Mouse (Mus musculus): ENCODE measurements around the gene Erich3. TPM values are rescaled to one million over a fixed set of nuclear protein-coding genes. Genes with fewer than 3 reads are reported as not detected.

Erich3 gene
- polyA plus RNA-seq, 1 experiment from 2014 or later, result 0.69 TPM

DNA sequence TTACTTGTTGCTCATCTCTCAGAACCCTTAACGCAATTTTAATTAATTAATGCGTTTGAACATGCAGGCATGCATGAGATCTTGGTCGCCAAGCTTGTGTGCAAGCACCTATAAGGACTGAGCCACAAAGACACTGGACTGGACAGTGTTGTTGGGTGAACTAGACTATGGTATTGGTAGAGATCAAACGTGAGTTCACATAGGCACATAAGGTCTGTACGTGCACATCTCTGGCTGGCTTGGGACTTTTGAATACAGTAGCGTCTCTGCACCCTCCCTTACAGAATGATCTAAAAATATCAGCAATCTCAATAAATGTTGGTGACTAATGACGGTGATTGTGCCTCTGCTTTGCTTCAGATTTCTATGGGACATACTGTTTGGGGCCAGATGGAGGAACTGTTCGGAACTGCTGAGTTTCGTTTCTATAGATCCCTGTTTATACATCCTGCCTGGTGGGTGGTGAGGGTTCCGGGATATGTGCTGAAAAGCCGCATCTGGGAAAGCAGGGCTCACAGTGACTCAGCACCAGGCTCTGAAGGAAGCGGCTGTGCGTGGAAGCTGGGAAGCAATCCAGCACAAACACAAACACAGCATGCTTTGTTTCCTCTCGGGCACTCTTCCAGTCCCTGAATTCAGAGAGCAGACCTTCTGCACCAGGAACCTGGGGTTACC, 28.4 kb downstream of the Erich3 start:
- Histone ChIP-seq H3K4me2 (replicated peaks; ENCODE audit: low read depth, low read length) (0 out of 2 replicates have a peak overlapping the region, but pooled peaks have one; percentile 22), H3K4me3 (ENCODE audit: low read depth, low read length) (no peak overlapping the region), H3K27ac (ENCODE audit: low read length) (no peak overlapping the region), H3K36me3 (ENCODE audit: insufficient read depth, low read length) (no peaks in the 10 kb centered on the region), H3K4me1 (ENCODE audit: insufficient read depth, low read depth, low read length) (peaks cover 2% of the 10 kb centered on the region; the same call in 1 of the 2 replicates), H3K9me3 (ENCODE audit: low read length) (no peaks in the 10 kb centered on the region), H3K9ac (replicated peaks; ENCODE audit: low read depth) (no peak overlapping the region), H3K27me3 (replicated peaks; ENCODE audit: insufficient read depth, low read length) (no peaks in the 10 kb centered on the region)
- no peak for TF ChIP-seq CTCF (IDR thresholded peaks at IDR 0.05)
- peak; percentile 74 for TF ChIP-seq EP300 (IDR thresholded peaks at IDR 0.05)
- WGBS, result 36% methylated on average over 14 of the region's 14 CpGs
- peak; percentile 93 for ATAC-seq
- peak; percentile 75 for DNase-seq (ENCODE audit: low spot score)

DNA sequence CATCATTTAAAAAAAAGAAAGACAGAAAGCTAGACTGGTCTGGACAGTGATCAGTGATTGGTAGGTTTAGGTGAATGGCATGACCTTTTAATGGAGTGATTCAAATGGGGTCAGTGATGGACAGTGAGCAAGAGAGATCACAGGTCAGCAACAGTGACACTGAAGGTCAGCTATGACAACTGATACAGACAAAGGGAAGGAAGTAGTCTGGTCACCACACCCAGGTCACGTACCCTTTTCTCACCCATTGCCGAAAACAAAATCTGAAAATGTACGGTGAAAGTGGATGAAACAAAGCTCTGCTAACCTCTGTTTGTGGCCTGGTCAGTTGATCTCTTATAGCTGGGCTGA, 28.9 kb downstream of the Erich3 start:
- Histone ChIP-seq H3K4me1 (ENCODE audit: insufficient read depth, low read depth, low read length) (peaks cover 2% of the 10 kb centered on the region; the same call in 1 of the 2 replicates), H3K4me2 (replicated peaks; ENCODE audit: low read depth, low read length) (0 out of 2 replicates have a peak overlapping the region, but pooled peaks have one; percentile 22), H3K27ac (ENCODE audit: low read length) (no peak overlapping the region), H3K9ac (replicated peaks; ENCODE audit: low read depth) (no peak overlapping the region), H3K4me3 (ENCODE audit: low read depth, low read length) (no peak overlapping the region), H3K9me3 (ENCODE audit: low read length) (no peaks in the 10 kb centered on the region), H3K36me3 (ENCODE audit: insufficient read depth, low read length) (no peaks in the 10 kb centered on the region), H3K27me3 (replicated peaks; ENCODE audit: insufficient read depth, low read length) (no peaks in the 10 kb centered on the region)
- TF ChIP-seq EP300 (IDR thresholded peaks at IDR 0.05) (no peak; the same call in none of the 2 replicates), CTCF (IDR thresholded peaks at IDR 0.05) (no peak)
- ATAC-seq (peak; percentile 74), DNase-seq (ENCODE audit: low spot score) (peak; percentile 15)
- WGBS, result 48% methylated on average over 3 of the region's 3 CpGs

DNA sequence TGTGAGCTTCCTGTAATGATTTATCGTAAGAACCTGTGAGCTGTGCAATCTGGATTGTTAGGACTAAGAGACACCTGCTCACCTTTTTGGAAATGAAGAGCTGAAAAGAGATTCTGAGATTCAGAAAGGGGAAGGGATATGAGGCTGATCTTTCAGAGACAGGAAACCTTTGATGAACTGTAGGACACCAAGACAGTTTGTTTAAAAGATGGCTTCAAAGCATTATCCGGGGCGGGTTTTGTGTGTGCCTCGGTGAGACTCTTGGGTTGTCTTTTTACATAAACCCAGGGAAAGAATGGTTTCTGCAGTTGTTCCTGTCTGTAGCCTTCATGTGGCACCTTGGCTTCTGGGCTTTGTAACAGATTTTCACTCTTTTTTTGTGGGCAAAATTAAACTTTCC, 30.2 kb downstream of the Erich3 start:
- TF ChIP-seq CTCF (IDR thresholded peaks at IDR 0.05) (no peak), EP300 (IDR thresholded peaks at IDR 0.05) (no peak)
- no peak overlapping the region for H3K9ac ChIP-seq (replicated peaks; ENCODE audit: low read depth)
- no peaks in the 10 kb centered on the region for H3K27me3 ChIP-seq (replicated peaks; ENCODE audit: insufficient read depth, low read length)
- H3K4me3 ChIP-seq (ENCODE audit: low read depth, low read length), result no peak overlapping the region
- H3K27ac ChIP-seq (ENCODE audit: low read length), result no peak overlapping the region
- DNase-seq (ENCODE audit: low spot score) (no peak), ATAC-seq (no peak)
- no peak overlapping the region for H3K4me2 ChIP-seq (replicated peaks; ENCODE audit: low read depth, low read length)
- WGBS, result 54% methylated on average over 4 of the region's 4 CpGs
- H3K36me3 ChIP-seq (ENCODE audit: insufficient read depth, low read length), result no peaks in the 10 kb centered on the region
- peaks cover 2% of the 10 kb centered on the region; the same call in 1 of the 2 replicates for H3K4me1 ChIP-seq (ENCODE audit: insufficient read depth, low read depth, low read length)
- no peaks in the 10 kb centered on the region for H3K9me3 ChIP-seq (ENCODE audit: low read length)

DNA sequence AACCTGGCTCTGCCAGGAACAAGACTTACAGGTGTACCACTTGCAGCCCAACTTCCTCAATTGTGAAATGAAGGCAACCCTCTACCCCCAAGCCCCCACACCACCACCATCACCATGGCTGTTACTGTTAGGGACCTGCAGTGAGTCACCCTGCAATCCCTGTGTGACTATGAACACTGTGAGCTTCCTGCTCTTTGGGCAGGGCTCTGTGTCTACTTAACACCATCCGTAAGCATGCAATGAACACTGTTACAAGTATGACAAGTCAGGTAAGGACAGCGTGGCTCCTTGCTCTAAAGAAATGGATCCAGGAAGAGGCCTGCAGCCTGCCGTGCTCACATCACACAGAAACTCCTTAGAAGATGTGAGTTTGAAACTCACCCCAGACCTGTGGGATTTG, 33.0 kb downstream of the Erich3 start:
- peak; percentile 6 for DNase-seq (ENCODE audit: low spot score)
- ATAC-seq, result no peak
- 72% methylated on average over 3 of the region's 3 CpGs for WGBS
- Histone ChIP-seq H3K4me1 (ENCODE audit: insufficient read depth, low read depth, low read length) (peaks cover 2% of the 10 kb centered on the region; the same call in 1 of the 2 replicates), H3K4me2 (replicated peaks; ENCODE audit: low read depth, low read length) (no peak overlapping the region), H3K36me3 (ENCODE audit: insufficient read depth, low read length) (no peaks in the 10 kb centered on the region), H3K4me3 (ENCODE audit: low read depth, low read length) (no peak overlapping the region), H3K27ac (ENCODE audit: low read length) (no peak overlapping the region), H3K9me3 (ENCODE audit: low read length) (no peaks in the 10 kb centered on the region), H3K27me3 (replicated peaks; ENCODE audit: insufficient read depth, low read length) (no peaks in the 10 kb centered on the region), H3K9ac (replicated peaks; ENCODE audit: low read depth) (no peak overlapping the region)
- TF ChIP-seq EP300 (IDR thresholded peaks at IDR 0.05), result no peak
- no peak for TF ChIP-seq CTCF (IDR thresholded peaks at IDR 0.05)

DNA sequence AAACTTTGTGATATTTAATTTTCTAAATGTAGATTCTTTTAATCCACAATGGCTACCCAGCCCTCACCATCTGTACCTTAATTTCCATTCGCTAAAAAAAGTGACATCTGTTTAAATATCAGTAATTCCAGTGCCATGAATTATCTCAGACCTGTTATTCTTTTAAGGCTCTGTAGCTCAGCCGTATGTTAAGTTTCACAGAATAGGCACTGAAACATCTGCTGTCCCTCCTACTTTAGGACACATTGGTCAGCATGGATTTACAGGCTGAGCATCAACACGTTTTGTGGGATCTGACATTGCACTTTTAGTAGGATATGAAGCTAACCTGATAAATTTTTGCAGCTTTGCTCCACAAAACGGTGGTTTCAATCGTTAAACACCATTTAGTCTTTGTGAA, 35.2 kb downstream of the Erich3 start:
- no peak for ATAC-seq
- Histone ChIP-seq H3K9me3 (ENCODE audit: low read length) (no peaks in the 10 kb centered on the region), H3K36me3 (ENCODE audit: insufficient read depth, low read length) (no peaks in the 10 kb centered on the region), H3K27ac (ENCODE audit: low read length) (no peak overlapping the region), H3K4me1 (ENCODE audit: insufficient read depth, low read depth, low read length) (no peaks in the 10 kb centered on the region), H3K4me2 (replicated peaks; ENCODE audit: low read depth, low read length) (no peak overlapping the region), H3K9ac (replicated peaks; ENCODE audit: low read depth) (no peak overlapping the region), H3K27me3 (replicated peaks; ENCODE audit: insufficient read depth, low read length) (no peaks in the 10 kb centered on the region), H3K4me3 (ENCODE audit: low read depth, low read length) (no peak overlapping the region)
- TF ChIP-seq EP300 (IDR thresholded peaks at IDR 0.05) (no peak), CTCF (IDR thresholded peaks at IDR 0.05) (no peak)
- DNase-seq (ENCODE audit: low spot score), result no peak
- WGBS, result 52% methylated on average over 5 of the region's 5 CpGs

DNA sequence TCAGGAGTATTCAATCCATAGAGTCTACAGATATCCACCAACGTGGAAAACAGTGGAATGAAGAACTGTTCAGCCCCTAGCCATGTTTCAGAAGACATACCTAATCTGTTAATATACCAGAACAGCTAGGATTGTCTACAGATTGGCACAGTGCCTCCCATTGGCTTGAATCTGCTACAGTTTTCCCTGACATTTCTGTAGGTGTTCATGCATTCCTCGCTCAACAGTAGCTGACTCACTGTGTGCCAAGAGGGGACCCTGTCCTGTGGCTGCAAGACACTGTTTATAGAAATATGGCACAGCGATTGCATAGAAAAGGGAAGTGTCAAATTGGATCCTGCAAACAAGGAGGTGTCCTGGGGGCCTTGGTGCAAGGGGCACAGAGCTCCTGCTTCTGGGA, 36.6 kb downstream of the Erich3 start:
- no peak for ATAC-seq

More for the DNA sequence above, 36.6 kb downstream of the Erich3 start:
- Histone ChIP-seq H3K4me1 (ENCODE audit: insufficient read depth, low read depth, low read length) (no peaks in the 10 kb centered on the region), H3K4me2 (replicated peaks; ENCODE audit: low read depth, low read length) (no peak overlapping the region), H3K9me3 (ENCODE audit: low read length) (no peaks in the 10 kb centered on the region), H3K4me3 (ENCODE audit: low read depth, low read length) (no peak overlapping the region), H3K27me3 (replicated peaks; ENCODE audit: insufficient read depth, low read length) (no peaks in the 10 kb centered on the region), H3K36me3 (ENCODE audit: insufficient read depth, low read length) (no peaks in the 10 kb centered on the region), H3K9ac (replicated peaks; ENCODE audit: low read depth) (no peak overlapping the region), H3K27ac (ENCODE audit: low read length) (no peak overlapping the region)
- 60% methylated on average over 3 of the region's 3 CpGs for WGBS
- no peak for DNase-seq (ENCODE audit: low spot score)
- TF ChIP-seq EP300 (IDR thresholded peaks at IDR 0.05) (no peak), CTCF (IDR thresholded peaks at IDR 0.05) (no peak)

All from lung, postnatal 0 days (tissue).